Mouse (Mus musculus) frontal cortex, postnatal 10 days (tissue): ENCODE measurements around the gene Plekhm3.

Source experiments
- DNase-seq, 2 experiments: peaks; one replicate each; pipeline ENCODE4 v3.0.0; 2022; ENCODE audit warnings: low spot score in 2 of 2, mixed read lengths in 1 of 2

Gene Plekhm3

DNA sequence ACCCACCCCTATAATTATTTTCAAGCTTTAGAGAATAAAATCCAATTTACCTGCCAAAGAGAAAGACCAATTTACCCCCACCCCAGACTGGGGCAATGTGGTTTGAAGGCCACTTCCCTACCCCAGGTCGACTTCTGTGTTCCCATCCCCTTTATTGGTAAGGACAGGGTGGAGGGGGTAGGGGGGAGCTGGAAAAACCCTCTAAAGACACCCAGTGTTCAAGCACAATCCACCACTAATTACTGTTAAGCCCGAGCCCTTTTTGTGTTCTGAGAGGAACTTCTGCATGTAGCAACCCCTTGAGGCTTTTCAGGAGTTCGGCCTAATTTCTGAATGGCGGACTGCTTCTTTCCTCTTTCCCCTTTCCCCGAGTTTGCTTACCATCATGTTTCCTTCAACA lies 177.2 kb downstream of the Plekhm3 start:
- DNase-seq: no peak

- DNase-seq: no peak
Measured at GRCm38 (mm10) chr1:64773305-64773704, 183.3 kb downstream of the Plekhm3 start.

- DNase-seq: no peak
Measured at GRCm38 (mm10) chr1:64770169-64770568, 186.5 kb downstream of the Plekhm3 start.

- no peak for DNase-seq
Measured at GRCm38 (mm10) chr1:64761646-64762045, 195.0 kb downstream of the Plekhm3 start.

DNA sequence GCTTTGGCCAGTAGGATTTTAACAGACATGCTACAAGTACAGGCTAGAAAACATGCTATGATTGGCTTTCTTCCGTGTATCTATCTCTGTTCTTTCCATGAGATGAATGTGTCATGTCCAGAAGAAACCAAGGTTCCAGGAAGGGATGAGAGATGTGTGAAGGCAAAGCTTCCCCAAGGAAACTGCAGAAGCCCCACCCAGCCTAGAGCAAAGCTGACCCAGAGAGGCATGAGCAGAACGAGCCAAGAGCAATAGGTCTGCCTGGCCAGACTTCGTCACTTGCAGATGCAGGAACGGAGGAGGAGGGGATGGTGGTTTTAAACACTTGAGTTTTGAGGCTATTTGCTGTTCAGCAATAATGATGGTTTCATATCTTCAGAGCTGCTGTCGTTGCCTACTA lies 198.9 kb downstream of the Plekhm3 start:
- no peak for DNase-seq

DNA sequence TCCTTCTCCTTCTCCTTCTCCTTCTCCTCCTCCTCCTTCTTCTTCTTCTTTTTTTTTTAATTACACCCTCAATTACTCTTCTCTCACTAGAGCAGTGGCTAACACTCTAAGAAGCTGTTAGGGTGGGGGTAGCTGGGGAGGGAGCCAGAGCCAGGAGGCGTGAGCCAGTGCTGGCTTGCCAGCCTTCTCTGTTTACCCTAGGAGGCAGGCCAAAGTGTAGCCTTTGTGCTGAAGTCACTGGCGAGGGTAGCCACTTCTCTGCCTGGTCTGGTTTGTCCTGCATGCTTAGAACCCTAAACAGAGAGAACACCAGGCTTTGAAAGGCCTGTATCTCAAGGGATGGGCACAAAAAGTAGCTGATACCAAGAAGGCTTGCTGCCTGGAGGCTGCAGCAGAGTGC lies 199.4 kb downstream of the Plekhm3 start:
- DNase-seq: no peak

DNA sequence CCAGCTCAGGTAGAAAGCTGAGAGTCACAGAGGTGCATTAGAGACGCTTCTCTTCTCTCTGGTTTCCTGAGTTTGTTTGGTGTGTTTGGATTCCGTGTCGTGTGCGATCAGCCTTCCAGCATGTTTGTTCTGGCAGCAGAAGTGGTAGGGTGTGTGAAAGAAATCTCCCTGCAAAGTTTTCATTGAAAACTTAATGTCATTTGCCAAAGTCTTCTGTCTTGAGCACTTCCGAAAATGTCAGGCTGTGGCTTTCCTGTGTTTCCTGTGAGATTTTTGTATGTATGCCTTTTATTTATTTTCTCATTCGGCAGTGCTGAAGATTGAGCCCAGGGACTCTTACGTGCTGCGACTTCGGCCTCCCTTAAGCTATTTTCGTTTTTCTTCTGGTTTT lies 200.0 kb downstream of the Plekhm3 start:
- DNase-seq: no peak

GRCm38 (mm10) chr1:64755971-64756639 lies 200.5 kb downstream of the Plekhm3 start:
- DNase-seq: no peak

GRCm38 (mm10) chr1:64754658-64755057 lies 202.0 kb downstream of the Plekhm3 start:
- no peak for DNase-seq

- DNase-seq: no peak
Measured at GRCm38 (mm10) chr1:64753668-64754067, 203.0 kb downstream of the Plekhm3 start.

DNA sequence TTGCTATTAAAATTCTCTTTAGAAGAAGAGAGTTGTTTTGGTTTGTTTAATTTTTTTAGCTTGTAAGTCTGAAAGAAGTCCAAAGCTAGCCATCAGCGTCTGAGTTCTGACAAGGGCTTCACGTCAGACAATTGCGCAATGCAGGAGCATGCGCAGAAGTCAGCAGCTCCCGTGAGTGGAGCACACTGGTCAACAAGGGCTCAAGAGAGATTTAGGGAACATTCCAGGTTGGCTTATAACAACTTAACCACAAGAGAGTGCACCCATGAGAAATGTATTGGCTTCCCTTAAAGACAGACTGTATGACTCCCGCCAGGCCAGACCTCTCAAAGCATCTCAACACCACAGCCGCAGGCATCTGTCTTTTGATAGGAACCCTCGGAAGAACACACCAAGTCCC lies 203.5 kb downstream of the Plekhm3 start:
- no peak for DNase-seq

GRCm38 (mm10) chr1:64744616-64745015 lies 212.0 kb downstream of the Plekhm3 start:
- DNase-seq: no peak

GRCm38 (mm10) chr1:64742741-64743408 lies 213.7 kb downstream of the Plekhm3 start:
- DNase-seq: no peak

- DNase-seq: no peak
Measured at GRCm38 (mm10) chr1:64738661-64739082, 218.0 kb downstream of the Plekhm3 start.

- DNase-seq: no peak
Measured at GRCm38 (mm10) chr1:64738180-64738555, 218.5 kb downstream of the Plekhm3 start.

DNA sequence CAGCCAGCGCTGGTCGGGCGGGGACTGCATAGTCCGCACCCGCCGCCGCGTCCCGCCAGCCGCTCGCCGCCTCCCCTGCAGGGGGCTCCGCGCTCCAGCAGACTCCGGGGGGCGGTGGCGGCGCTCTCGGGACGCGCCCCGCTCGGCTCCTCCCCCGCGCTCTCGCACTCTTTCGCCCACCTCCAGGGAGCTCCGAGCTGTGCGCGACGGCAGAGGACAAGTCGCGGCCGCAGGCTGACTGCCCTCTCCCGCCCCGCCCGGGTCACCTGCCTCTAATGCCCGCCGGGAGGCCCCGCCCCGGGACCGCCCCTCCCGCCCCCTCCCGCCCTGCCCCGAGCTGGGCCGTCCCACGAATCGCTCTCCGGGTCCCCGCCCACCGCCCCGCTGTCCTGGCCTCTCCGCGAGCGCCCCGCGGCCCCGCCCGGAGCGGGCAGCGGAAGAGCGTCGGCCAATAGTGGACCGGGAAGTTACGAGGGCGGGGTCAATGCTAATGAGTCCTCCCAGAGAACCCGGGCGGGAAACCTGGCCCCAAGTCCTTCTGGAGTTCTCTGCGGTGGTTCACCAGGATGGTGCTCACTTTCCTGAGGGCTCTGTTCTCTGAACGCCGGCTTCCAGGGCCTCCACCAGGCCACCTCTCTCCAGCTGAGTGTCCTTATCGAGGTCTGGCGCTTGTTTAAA lies 219.0 kb downstream of the Plekhm3 start, which contains the start of gene Fzd5:
TSS of gene Fzd5 (minus strand) at position 250 of the 678 bp plus-strand sequence.
- peak; percentile 61 to 74 for DNase-seq

DNA sequence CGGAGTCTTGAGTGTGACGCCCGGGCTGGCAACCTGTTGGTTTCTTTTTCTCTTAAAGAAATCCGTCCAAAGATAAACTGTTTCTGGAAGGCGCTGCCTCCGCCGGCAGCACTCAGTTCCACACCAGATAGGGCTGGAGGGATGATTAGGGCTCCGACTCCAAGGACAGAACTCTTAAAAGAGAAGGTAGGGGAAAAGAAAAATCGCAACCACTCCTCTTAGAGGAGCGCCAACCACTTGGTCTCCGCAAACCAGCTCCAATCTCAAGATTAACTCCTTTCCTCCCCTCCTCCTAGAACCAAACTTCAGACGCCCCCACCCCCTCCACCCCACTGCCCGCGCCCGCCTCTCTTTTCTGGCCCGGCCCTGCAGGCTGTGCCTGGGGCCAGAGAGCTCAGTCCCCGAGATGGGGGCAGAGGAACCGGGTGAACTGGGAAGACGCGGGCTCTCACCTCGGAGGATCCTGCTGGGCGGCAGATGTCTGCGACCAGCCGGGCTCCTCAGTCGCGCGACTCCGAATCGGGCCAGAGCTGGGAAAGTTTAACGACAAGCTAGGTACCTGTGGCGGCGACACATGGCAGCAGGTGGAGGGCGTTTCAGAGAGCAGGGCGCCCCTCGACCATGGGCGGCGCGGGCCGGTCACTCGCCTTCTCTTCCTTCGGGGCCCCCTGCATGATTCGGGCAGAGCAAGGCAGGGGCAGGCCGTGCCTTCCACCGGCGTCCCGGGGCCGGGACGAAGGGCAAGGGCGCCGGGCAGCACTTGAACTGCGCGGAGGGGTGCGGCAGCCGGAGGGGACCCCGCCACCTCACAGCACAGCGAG lies 219.7 kb downstream of the Plekhm3 start:
- peak in 1 of 2 experiments; percentile 21 for DNase-seq
